Mouse (Mus musculus) gastrocnemius, adult 2 months (tissue): Measurements from ENCODE around the gene Btbd35f21. TPM values are rescaled to one million over a fixed set of nuclear protein-coding genes. Genes with fewer than 3 reads are reported as not detected.
"Not testable (repeated sequence)": the region's sequence is repeated elsewhere in the genome, so short reads cannot be mapped to it uniquely, and the experiment has no call there.

Source experiments
- DNase-seq: peaks from one replicate; pipeline ENCODE4 v3.0.0; 2022
- H3K27ac ChIP-seq: fragments of 200-600 bp; 2 replicates; pipeline ENCODE4 v1.8.1; 2022; ENCODE audit warnings: mild to moderate bottlenecking
- H3K4me3 ChIP-seq: fragments of 200-600 bp; 2 replicates; pipeline ENCODE4 v1.8.1; 2022; ENCODE audit warnings: mild to moderate bottlenecking, moderate library complexity
- intact Hi-C: fragments of 180-260 bp; cut with DNase I; formaldehyde crosslinking; loops from one replicate; pipeline ENCODE4 v1.15.1; 2025
- long read RNA-seq, 2 experiments: library from polyadenylated mRNA; stranded (forward); transcript quantifications; one replicate each; pipeline ENCODE4 v2.0.0; 2021
- total RNA-seq, 2 experiments: library from RNA; stranded (reverse); gene quantifications; 2 replicates each; pipeline ENCODE4 v1.2.3; 2021

The Btbd35f21 gene
- not detected for total RNA-seq
- long read RNA-seq, experiment 1, result 0 reads
- long read RNA-seq, experiment 2, result 0 reads

- intact Hi-C loops, H3K4me3 ChIP-seq, H3K27ac ChIP-seq, DNase-seq: not testable (repeated sequence)
Measured at GRCm38 (mm10) chrX:32725809-32726208, at the start of gene Btbd35f21. TSS of gene Btbd35f21 (plus strand) at chrX:32726109.

Other genes with a start within 250 kb of the Btbd35f21 start
- not detected for gene Btbd35f1, start 166.1 kb upstream of the Btbd35f21 start, total RNA-seq
- gene Gm5926, start 75.4 kb upstream of the Btbd35f21 start, total RNA-seq, result not detected
- not detected for gene Btbd35f30, start 168.5 kb downstream of the Btbd35f21 start, total RNA-seq
- not detected for gene Gm21789, start 215.7 kb downstream of the Btbd35f21 start, total RNA-seq
- gene Btbd35f5, start 247.8 kb downstream of the Btbd35f21 start, total RNA-seq, result not detected